Mouse (Mus musculus) erythroid progenitor cell, adult 5-6 weeks (primary cell): ENCODE measurements around the gene Acaa1a. TPM values are rescaled to one million over a fixed set of nuclear protein-coding genes. Genes with fewer than 3 reads are reported as not detected.

Experiments
- ATAC-seq: replicated peaks from 2 replicates; pipeline ENCODE4 v1.8.0; 2016; ENCODE audit warnings: moderate number of reproducible peaks, mild to moderate bottlenecking, moderate TSS enrichment, inconsistent platforms; ENCODE audit not compliant: poor library complexity, low FRiP score, severe bottlenecking
- total RNA-seq, 2 experiments: library from RNA; stranded (forward) in 1 of 2; stranded (reverse) in 1 of 2; fragments of 150-400 nt in 1 of 2; fragments of 186-747, 209-891 nt in 1 of 2; gene quantifications; 2 replicates each; pipeline versions ENCODE4 v1.2.3 to v1.2.4; 2015 to 2017; ENCODE audit warnings: low replicate concordance in 2 of 2

Gene Acaa1a
- total RNA-seq, 2 experiments from 2014 or later = 5.2 to 5.9 TPM

GRCm38 (mm10) chr9:119375008-119375407 is 35.5 kb downstream of the Acaa1a start:
- ATAC-seq = no peak

GRCm38 (mm10) chr9:119375556-119375955 is 36.1 kb downstream of the Acaa1a start:
- no peak for ATAC-seq

GRCm38 (mm10) chr9:119378231-119378630 is 38.8 kb downstream of the Acaa1a start:
- no peak for ATAC-seq

GRCm38 (mm10) chr9:119382603-119383002 is 43.1 kb downstream of the Acaa1a start:
- ATAC-seq = no peak

- ATAC-seq = no peak
Measured at GRCm38 (mm10) chr9:119388956-119389355, 49.5 kb downstream of the Acaa1a start.

- ATAC-seq = no peak
Measured at GRCm38 (mm10) chr9:119390214-119390613, 50.7 kb downstream of the Acaa1a start.

- ATAC-seq = no peak
Measured at GRCm38 (mm10) chr9:119394808-119395207, 55.3 kb downstream of the Acaa1a start.

Other genes starting within 250 kb of the Acaa1a start
- gene Plcd1, start 246.2 kb upstream of the Acaa1a start, total RNA-seq (2015; ENCODE audit: low replicate concordance) = not detected in 2 replicates
- gene Plcd1, start 246.2 kb upstream of the Acaa1a start, total RNA-seq (2017; ENCODE audit: low replicate concordance) = not detected in 2 replicates
- 0.36 TPM in 1 of 2 replicates, not detected in the other for gene Dlec1, start 237.2 kb upstream of the Acaa1a start, total RNA-seq (2015; ENCODE audit: low replicate concordance)
- not detected in 2 replicates for gene Dlec1, start 237.2 kb upstream of the Acaa1a start, total RNA-seq (2017; ENCODE audit: low replicate concordance)
- gene Acaa1b, start 182.6 kb upstream of the Acaa1a start, total RNA-seq (2015; ENCODE audit: low replicate concordance) = not detected in 2 replicates
- not detected in 2 replicates for gene Acaa1b, start 182.6 kb upstream of the Acaa1a start, total RNA-seq (2017; ENCODE audit: low replicate concordance)
- gene Gm47289, start 180.5 kb upstream of the Acaa1a start, total RNA-seq (2015; ENCODE audit: low replicate concordance) = not detected in 2 replicates
- not detected in 2 replicates for gene Gm47289, start 180.5 kb upstream of the Acaa1a start, total RNA-seq (2017; ENCODE audit: low replicate concordance)
- gene Slc22a13, start 130.6 kb upstream of the Acaa1a start, total RNA-seq (2015; ENCODE audit: low replicate concordance) = not detected in 2 replicates
- not detected in 2 replicates for gene Slc22a13, start 130.6 kb upstream of the Acaa1a start, total RNA-seq (2017; ENCODE audit: low replicate concordance)
- 20.9 and 48.6 TPM in 2 replicates for gene Oxsr1, start 17.2 kb upstream of the Acaa1a start, total RNA-seq (2015; ENCODE audit: low replicate concordance)
- 35.0 and 37.1 TPM in 2 replicates for gene Oxsr1, start 17.2 kb upstream of the Acaa1a start, total RNA-seq (2017; ENCODE audit: low replicate concordance)
- gene Myd88, start 1.7 kb downstream of the Acaa1a start, total RNA-seq (2015; ENCODE audit: low replicate concordance) = 22.6 and 25.9 TPM in 2 replicates
- gene Myd88, start 1.7 kb downstream of the Acaa1a start, total RNA-seq (2017; ENCODE audit: low replicate concordance) = 5.9 and 14.0 TPM in 2 replicates
- not detected in 2 replicates for gene Xylb, start 17.7 kb downstream of the Acaa1a start, total RNA-seq (2015; ENCODE audit: low replicate concordance)
- gene Xylb, start 17.7 kb downstream of the Acaa1a start, total RNA-seq (2017; ENCODE audit: low replicate concordance) = not detected in 2 replicates
- not detected in 2 replicates for gene Slc22a14, start 25.9 kb downstream of the Acaa1a start, total RNA-seq (2015; ENCODE audit: low replicate concordance)
- not detected in 2 replicates for gene Slc22a14, start 25.9 kb downstream of the Acaa1a start, total RNA-seq (2017; ENCODE audit: low replicate concordance)
- not detected in 2 replicates for gene Acvr2b, start 62.4 kb downstream of the Acaa1a start, total RNA-seq (2015; ENCODE audit: low replicate concordance)
- gene Acvr2b, start 62.4 kb downstream of the Acaa1a start, total RNA-seq (2017; ENCODE audit: low replicate concordance) = 0.26 TPM in 1 of 2 replicates, not detected in the other
- 1.7 and 5.8 TPM in 2 replicates for gene Exog, start 105.3 kb downstream of the Acaa1a start, total RNA-seq (2015; ENCODE audit: low replicate concordance)
- gene Exog, start 105.3 kb downstream of the Acaa1a start, total RNA-seq (2017; ENCODE audit: low replicate concordance) = 3.1 and 4.5 TPM in 2 replicates
- not detected in 2 replicates for gene Scn5a, start 239.3 kb downstream of the Acaa1a start, total RNA-seq (2015; ENCODE audit: low replicate concordance)
- gene Scn5a, start 239.3 kb downstream of the Acaa1a start, total RNA-seq (2017; ENCODE audit: low replicate concordance) = not detected in 2 replicates